Mouse (Mus musculus) midbrain, embryonic 16.5 days (tissue): Measurements from ENCODE around the gene Ap1g2. TPM values are rescaled to one million over a fixed set of nuclear protein-coding genes. Genes with fewer than 3 reads are reported as not detected.

Source experiments
- ATAC-seq: fragments of 200-750 bp; cut with Nextera tagmentation; 2 replicates; pipeline ENCODE4 v1.8.0; 2017; ENCODE audit warnings: moderate TSS enrichment
- H3K27ac ChIP-seq: fragments of 300-500 bp; sonication (generic); 2 replicates; pipeline ENCODE4 v1.5.1; 2014; ENCODE audit warnings: mild to moderate bottlenecking, low read length, mixed read lengths
- H3K27me3 ChIP-seq: fragments of 300-500 bp; sonication (generic); 2 replicates; pipeline ENCODE4 v1.6.1; 2014; ENCODE audit warnings: low read depth, low read length, mixed read lengths; ENCODE audit not compliant: control insufficient read depth, insufficient read depth
- H3K36me3 ChIP-seq: fragments of 300-500 bp; sonication (generic); 2 replicates; pipeline ENCODE4 v1.6.1; 2014; ENCODE audit warnings: mild to moderate bottlenecking, low read length, moderate library complexity, mixed read lengths; ENCODE audit not compliant: control insufficient read depth, insufficient read depth
- H3K4me1 ChIP-seq: fragments of 300-500 bp; sonication (generic); 2 replicates; pipeline ENCODE4 v1.6.1; 2014; ENCODE audit warnings: mild to moderate bottlenecking, low read length, mixed read lengths; ENCODE audit not compliant: control insufficient read depth, insufficient read depth
- H3K4me2 ChIP-seq: fragments of 300-500 bp; sonication (generic); 2 replicates; pipeline ENCODE4 v1.6.1; 2014; ENCODE audit warnings: mild to moderate bottlenecking, low read length, mixed read lengths
- H3K4me3 ChIP-seq: fragments of 300-500 bp; sonication (generic); 2 replicates; pipeline ENCODE4 v1.5.1; 2014; ENCODE audit warnings: low read depth, mild to moderate bottlenecking, low read length, moderate library complexity, mixed read lengths
- H3K9ac ChIP-seq: fragments of 300-500 bp; sonication (generic); 2 replicates; pipeline ENCODE4 v1.6.1; 2014; ENCODE audit warnings: low read depth, low read length, mixed read lengths
- H3K9me3 ChIP-seq: fragments of 300-500 bp; sonication (generic); replicated peaks from 2 replicates; pipeline ENCODE4 v1.6.1; 2014; ENCODE audit warnings: mild to moderate bottlenecking, low read length, mixed read lengths; ENCODE audit not compliant: control insufficient read depth, poor library complexity, severe bottlenecking
- WGBS: fragments of 180-500 bp; shearing (Covaris S2); extraction: QIAGEN DNeasy Blood & Tissue Kit; methylation state at CpG from one replicate; pipeline ENCODE4 v1.1.7; 2014; 5-methylcytosine and 5-hydroxymethylcytosine counted together
- polyA plus RNA-seq: library from polyadenylated mRNA; unstranded; fragments of >200 nt; fragmentation: Nextera tagmentation; extraction: Ambion mirVana; gene quantifications from 2 replicates; pipeline ENCODE4 v1.2.1, GENCODE M21; 2015

Gene Ap1g2
- polyA plus RNA-seq, 1 experiment from 2014 or later, result 9.2 TPM

DNA sequence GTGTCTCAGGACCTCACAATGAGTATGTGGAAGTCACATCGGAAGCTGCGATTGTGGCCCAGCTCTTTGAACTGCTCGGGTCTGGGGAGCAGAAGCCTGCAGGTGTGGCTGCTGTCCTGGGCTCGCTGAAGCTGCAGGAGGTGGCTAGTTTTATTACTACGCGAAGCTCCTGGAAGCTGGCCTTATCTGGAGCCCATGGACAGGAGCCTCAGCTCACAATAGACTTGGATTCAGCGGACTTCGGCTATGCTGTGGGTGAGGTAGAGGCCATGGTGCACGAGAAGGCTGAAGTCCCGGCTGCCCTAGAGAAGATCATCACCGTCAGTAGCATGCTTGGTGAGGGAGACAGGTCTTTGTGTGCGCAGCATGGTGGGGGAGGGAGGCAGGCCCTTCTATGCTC, 10.7 kb downstream of the Ap1g2 start:
- H3K36me3 ChIP-seq, result peaks cover 3% of the 10 kb centered on the region; the same call in 1 of the 2 replicates
- H3K27ac ChIP-seq, result no peak overlapping the region

DNA sequence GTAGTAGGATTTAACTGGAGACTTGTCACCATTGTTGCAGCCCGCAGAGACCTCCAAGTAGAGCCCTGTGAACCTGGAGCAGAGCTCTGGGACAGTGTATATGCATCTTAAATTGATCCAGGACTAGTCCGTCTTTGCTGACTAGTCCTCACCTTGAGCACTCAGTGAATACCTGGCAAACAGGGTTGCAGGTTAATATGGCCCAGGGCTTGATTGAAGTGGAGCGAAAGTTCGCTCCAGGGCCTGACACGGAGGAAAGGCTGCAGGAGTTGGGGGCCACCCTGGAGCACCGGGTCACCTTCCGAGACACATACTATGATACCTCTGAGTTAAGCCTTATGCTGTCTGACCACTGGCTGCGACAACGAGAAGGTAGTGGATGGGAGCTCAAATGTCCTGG, 11.1 kb downstream of the Ap1g2 start:
- Histone ChIP-seq H3K4me2 (peak overlapping the region; percentile 77), H3K36me3 (peaks cover 3% of the 10 kb centered on the region; the same call in 1 of the 2 replicates), H3K4me3 (peak overlapping the region; percentile 66), H3K27ac (peak overlapping the region; percentile 98), H3K4me1 (peaks cover 33% of the 10 kb centered on the region), H3K9ac (peak overlapping the region; percentile 91), H3K27me3 (no peaks in the 10 kb centered on the region), H3K9me3 (no peaks in the 10 kb centered on the region)
- ATAC-seq, result no peak
- 54% methylated on average over 9 of the region's 9 CpGs for WGBS

More for the DNA sequence above, 10.7 kb downstream of the Ap1g2 start:
- 72% methylated on average over 12 of the region's 12 CpGs for WGBS
- Histone ChIP-seq H3K27me3 (no peaks in the 10 kb centered on the region), H3K4me3 (peak overlapping the region; percentile 66), H3K9me3 (no peaks in the 10 kb centered on the region), H3K4me2 (peak overlapping the region; percentile 77), H3K9ac (peak overlapping the region; percentile 91), H3K4me1 (peaks cover 29% of the 10 kb centered on the region)
- no peak for ATAC-seq

GRCm38 (mm10) chr14:55094704-55095231, 11.6 kb downstream of the Ap1g2 start, which contains the start of gene Thtpa:
Gene Thtpa (plus strand): TSS chr14:55094784.
- Histone ChIP-seq H3K36me3 (peaks cover 3% of the 10 kb centered on the region; the same call in 1 of the 2 replicates), H3K4me1 (peaks cover 38% of the 10 kb centered on the region), H3K27ac (peak within 1 kb of the TSS; percentile 98), H3K9ac (peak within 1 kb of the TSS; percentile 91), H3K4me3 (peak within 1 kb of the TSS; percentile 66), H3K9me3 (no peaks in the 10 kb centered on the region), H3K4me2 (peak within 1 kb of the TSS; percentile 77), H3K27me3 (no peaks in the 10 kb centered on the region)
- 1% methylated on average over 30 of the region's 30 CpGs for WGBS
- peak; percentile 34 for ATAC-seq

GRCm38 (mm10) chr14:55093927-55094326, 12.5 kb downstream of the Ap1g2 start:
- H3K36me3 ChIP-seq, result peaks cover 1% of the 10 kb centered on the region; the same call in 1 of the 2 replicates
- no peaks in the 10 kb centered on the region for H3K9me3 ChIP-seq
- H3K27ac ChIP-seq, result no peak overlapping the region; the same call in 1 of the 2 replicates
- no peaks in the 10 kb centered on the region for H3K27me3 ChIP-seq
- 42% methylated on average over 6 of the region's 6 CpGs for WGBS
- H3K4me3 ChIP-seq, result no peak overlapping the region
- no peak for ATAC-seq
- peak overlapping the region; percentile 77 for H3K4me2 ChIP-seq
- H3K4me1 ChIP-seq, result peaks cover 46% of the 10 kb centered on the region
- no peak overlapping the region for H3K9ac ChIP-seq

GRCm38 (mm10) chr14:55092011-55092577, 14.3 kb downstream of the Ap1g2 start, which contains the start of gene Zfhx2:
Gene Zfhx2 (minus strand): TSS chr14:55092324.
- H3K4me2 ChIP-seq, result peak within 1 kb of the TSS; percentile 78
- ATAC-seq, result peak; percentile 93
- H3K4me1 ChIP-seq, result peaks cover 61% of the 10 kb centered on the region
- no peaks in the 10 kb centered on the region for H3K36me3 ChIP-seq
- no peaks in the 10 kb centered on the region for H3K27me3 ChIP-seq
- H3K4me3 ChIP-seq, result peak within 1 kb of the TSS; percentile 56
- no peaks in the 10 kb centered on the region for H3K9me3 ChIP-seq
- peak within 1 kb of the TSS; percentile 91 for H3K27ac ChIP-seq
- peak within 1 kb of the TSS; percentile 89 for H3K9ac ChIP-seq
- WGBS, result under 1% methylated on average over 34 of the region's 34 CpGs

DNA sequence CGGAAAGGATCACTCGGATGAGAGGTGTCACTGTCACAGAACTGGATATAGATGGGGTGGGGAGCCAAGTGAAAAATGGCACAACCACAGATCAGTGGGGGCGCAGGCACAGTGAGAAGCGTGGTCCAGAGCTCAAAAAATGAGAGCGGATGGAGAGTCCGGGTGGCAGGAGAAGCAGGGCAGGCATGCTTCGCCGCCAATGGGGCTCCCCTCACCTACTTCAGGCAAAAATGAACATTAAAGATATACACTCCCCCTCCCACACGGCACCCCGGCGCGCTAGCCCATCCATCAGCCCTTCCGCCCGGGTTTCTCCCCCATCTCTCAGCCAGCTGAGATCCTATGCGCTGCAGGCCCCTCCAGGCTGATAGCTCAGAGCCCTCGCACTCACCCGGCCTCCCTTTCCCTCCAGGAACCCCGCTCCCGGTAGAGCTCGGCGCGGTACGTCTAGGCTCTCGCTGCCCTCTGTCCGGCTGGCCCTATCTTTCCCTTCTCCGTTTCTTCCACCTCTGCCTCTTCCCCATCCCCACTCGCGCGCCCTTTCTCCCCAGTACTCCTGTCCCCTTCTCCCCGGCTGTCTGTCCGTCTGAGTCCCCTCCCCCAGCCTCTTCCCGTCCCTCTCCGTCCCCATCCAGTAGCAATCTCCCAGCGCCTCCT, 15.1 kb downstream of the Ap1g2 start:
- peaks cover 58% of the 10 kb centered on the region for H3K4me1 ChIP-seq
- peak overlapping the region; percentile 89 for H3K9ac ChIP-seq
- no peaks in the 10 kb centered on the region for H3K27me3 ChIP-seq
- peak; percentile 30 for ATAC-seq
- no peaks in the 10 kb centered on the region for H3K36me3 ChIP-seq
- 2% methylated on average over 34 of the region's 34 CpGs for WGBS
- H3K4me3 ChIP-seq, result peak overlapping the region; percentile 56
- H3K4me2 ChIP-seq, result peak overlapping the region; percentile 78
- no peaks in the 10 kb centered on the region for H3K9me3 ChIP-seq
- H3K27ac ChIP-seq, result peak overlapping the region; percentile 91

DNA sequence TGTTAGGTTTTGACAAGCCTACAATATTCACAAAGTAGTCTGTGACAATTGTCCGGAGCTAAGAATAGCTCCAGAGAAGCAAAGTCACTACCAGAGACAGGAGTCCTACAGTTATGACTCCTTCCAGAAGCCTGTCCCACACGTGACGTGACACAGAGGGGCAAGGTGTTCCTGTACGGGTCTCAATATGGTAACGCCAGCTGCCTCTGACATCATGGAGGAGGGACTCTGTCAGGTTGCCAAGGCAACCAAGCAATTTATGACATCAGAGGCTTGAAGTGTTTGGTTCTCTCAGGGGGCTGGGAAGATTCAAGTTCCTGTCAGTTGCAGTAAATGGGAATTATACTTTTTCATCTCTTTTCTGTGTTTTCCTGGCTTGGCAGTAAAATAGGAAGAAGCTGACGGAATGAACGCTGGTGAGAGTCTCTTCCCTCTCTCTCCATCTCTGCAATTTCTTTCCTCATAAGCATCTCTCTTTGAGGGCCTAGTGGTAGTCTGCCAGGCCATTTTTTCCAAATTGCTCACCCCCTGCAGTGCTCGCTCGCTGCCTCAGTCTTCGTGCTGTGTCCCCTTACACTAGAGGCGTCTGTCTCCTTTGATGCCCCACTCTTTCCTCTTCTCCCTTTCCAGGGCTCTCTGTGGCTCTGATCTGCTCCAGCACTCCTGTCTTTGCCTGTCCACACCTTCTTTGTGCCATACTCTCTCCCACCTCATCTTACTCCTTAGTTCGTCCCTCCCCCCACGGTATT, 17.0 kb downstream of the Ap1g2 start:
- Histone ChIP-seq H3K36me3 (no peaks in the 10 kb centered on the region), H3K9ac (peak overlapping the region; percentile 48), H3K27ac (peak overlapping the region; percentile 35; the same call in 1 of the 2 replicates), H3K9me3 (no peaks in the 10 kb centered on the region), H3K4me3 (peak overlapping the region; percentile 56), H3K4me1 (peaks cover 57% of the 10 kb centered on the region), H3K27me3 (no peaks in the 10 kb centered on the region), H3K4me2 (peak overlapping the region; percentile 78)
- WGBS, result 42% methylated on average over 13 of the region's 13 CpGs
- ATAC-seq, result no peak

DNA sequence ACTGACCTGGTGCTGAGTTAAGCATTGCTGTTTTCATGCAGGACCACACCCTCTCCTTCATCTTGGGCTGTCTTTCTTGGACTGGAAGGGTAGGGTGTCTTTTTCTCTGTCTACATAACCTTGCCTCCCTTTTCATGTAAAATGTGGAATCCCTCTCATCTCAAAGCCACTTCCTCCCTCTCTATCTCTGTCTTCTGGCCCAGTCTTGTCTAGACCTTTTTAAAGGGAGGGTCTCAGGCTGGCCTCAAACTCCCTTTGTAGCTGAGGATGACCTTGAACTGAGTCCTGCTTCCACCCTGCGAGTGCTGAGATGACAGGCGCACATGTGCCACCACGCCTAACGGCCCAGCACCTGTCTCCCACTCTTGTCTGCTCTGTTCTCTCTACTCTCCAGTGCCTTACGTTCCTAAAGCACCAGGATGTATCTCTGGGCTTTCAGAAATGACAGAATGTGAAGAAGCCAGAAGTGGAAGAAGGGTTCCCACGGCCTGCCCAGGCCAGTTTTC, 20.3 kb downstream of the Ap1g2 start:
- no peaks in the 10 kb centered on the region for H3K9me3 ChIP-seq
- H3K27ac ChIP-seq, result no peak overlapping the region
- H3K4me2 ChIP-seq, result no peak overlapping the region
- H3K4me3 ChIP-seq, result no peak overlapping the region
- WGBS, result 88% methylated on average over 6 of the region's 6 CpGs
- H3K36me3 ChIP-seq, result no peaks in the 10 kb centered on the region
- no peak for ATAC-seq
- H3K27me3 ChIP-seq, result no peaks in the 10 kb centered on the region
- no peak overlapping the region for H3K9ac ChIP-seq
- peaks cover 56% of the 10 kb centered on the region for H3K4me1 ChIP-seq
